Mouse (Mus musculus) heart, adult 18-20 months (tissue): ENCODE data around the gene Rimbp2. TPM values are rescaled to one million over a fixed set of nuclear protein-coding genes. Genes with fewer than 3 reads are reported as not detected.
"Not testable (repeated sequence)": the region's sequence is repeated elsewhere in the genome, so short reads cannot be mapped to it uniquely, and the experiment has no call there.

Experiments
- DNase-seq, 2 experiments: peaks; one replicate each; pipeline ENCODE4 v3.0.0; 2021 to 2022; ENCODE audit warnings: mixed read lengths in 1 of 2
- long read RNA-seq, 2 experiments: library from polyadenylated mRNA; stranded (forward); transcript quantifications; one replicate each; pipeline ENCODE4 v2.0.0; 2021
- total RNA-seq, 2 experiments: library from RNA; stranded (reverse); gene quantifications; 2 replicates each; pipeline ENCODE4 v1.2.3; 2021

Rimbp2 gene
- not detected for total RNA-seq
- long read RNA-seq, experiment 1, result 0 reads
- long read RNA-seq, experiment 2, result 0 reads

DNA sequence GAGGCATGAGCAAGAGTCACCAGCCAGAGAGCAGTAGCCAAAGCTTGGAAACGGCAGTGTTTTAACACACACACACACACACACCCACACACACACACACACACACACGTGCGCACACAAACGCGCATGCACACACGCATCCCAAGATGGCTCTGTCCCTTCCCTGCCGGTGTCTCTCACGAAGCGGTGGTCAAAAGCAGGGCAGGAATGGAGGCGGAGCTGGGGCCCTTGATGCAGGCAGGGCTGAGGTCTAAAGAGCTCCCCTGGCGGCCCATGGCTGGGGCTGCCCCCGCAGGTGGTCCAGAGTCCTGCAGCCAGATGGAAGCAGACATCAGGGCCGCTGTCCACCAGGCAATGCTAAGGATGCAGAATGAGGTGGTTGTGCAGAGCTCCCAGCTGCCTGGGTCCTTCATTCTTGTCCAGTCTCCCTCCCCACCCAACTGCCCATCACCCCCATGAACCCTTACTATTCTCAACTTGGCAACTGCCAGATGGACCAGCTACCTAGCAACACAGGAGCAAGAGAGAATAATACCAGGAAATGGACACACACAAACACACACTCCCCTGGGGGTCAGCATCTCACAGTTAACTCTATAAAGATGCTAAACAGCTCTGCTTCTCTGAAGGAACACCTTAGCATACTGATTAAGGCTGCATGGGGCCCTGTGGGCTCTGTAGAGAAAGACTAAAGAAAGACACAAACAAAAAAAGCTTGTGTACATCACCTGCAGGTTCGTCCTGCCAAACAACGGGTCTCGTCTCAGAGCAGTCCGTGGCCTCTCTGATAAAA is at the start of gene Rimbp2:
TSS of gene Rimbp2 (minus strand) at position 209 of the 793 bp plus-strand sequence.
- DNase-seq, result no peak

DNA sequence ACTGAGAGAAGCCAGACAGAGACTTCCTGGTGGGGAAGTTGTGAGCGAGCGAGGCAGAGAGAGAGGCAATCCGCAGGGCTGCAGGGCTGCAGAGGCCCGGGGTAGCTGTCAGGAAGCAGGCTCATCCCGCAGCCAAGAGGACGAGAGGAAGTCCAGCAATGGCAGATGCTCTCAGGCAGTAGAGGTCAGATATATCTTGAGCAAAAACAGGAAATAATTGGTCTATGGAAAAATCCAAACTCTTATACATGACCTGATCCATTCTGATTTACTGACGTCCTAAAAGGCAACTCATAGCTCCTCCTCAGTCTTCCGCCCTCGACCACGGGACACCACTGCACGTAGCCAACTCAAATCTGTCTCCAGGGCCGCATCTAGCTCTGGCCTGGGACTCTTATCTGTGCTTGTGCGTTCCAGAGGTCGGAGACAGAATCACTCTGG is 49.3 kb upstream of the Rimbp2 start:
- DNase-seq, result peak; percentile 63 to 74

GRCm38 (mm10) chr5:129000706-129001468 is 47.6 kb upstream of the Rimbp2 start:
- DNase-seq, result peak; percentile 34 to 47

DNA sequence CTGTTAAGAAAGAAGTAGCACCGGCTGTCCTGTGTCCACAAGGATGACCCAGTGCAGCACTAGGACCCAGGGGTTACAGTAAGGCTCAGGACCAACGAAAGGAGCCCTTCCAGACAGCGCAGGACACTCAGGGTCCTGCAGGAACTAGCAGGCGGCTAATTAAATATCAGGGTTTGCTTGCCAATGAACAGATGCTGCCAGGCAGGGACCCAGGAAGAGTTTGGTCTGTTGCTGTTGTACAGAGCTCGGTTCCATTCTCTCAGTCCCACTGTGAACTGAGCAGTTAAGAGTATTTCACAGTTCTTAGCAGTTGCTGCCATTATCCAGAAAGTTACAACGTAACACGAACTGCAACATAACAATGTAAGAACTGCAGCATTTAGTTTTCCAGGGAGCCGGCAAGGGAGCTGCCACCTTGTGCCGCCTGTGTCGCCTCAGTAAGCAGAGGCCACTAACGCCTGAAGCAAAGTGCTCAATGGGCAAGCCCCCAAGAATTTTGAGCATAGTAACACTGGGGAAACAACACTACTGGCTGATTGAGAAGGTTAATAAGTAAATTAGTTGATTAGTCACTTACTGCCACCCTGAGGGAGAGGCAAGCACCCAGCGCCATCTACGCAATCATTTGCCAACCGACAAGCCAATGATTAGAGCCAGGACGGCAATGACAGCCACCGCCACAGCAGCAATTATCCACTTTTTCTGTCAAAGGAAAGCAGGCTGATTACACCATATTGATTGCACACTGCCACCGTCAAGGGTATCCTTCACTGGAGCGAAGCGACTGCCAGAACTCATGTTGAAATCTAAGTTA is 34.1 kb upstream of the Rimbp2 start:
- DNase-seq, result no peak

- no peak for DNase-seq
These were observed 32.7 kb upstream of the Rimbp2 start for GRCm38 (mm10) chr5:128985946-128986345.

DNA sequence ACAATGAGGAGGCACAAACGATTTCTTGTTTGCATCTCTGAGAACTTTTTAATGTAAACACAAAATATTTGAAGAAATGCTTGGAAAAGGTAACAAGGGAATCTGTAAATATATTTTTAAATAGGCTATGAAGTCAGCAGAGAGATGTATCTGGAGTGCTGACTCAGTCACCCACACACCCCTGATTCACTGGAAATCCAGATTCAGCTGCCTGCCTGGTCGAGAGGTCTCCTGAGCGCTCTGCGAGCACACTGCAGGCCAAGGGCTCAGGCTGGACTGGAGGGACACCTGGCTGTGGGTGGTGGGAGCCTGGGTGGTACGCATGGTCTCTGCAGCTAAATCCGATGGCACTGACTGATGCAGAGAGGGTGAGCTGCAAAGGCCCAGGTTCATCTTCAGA is 31.2 kb upstream of the Rimbp2 start:
- no peak for DNase-seq

DNA sequence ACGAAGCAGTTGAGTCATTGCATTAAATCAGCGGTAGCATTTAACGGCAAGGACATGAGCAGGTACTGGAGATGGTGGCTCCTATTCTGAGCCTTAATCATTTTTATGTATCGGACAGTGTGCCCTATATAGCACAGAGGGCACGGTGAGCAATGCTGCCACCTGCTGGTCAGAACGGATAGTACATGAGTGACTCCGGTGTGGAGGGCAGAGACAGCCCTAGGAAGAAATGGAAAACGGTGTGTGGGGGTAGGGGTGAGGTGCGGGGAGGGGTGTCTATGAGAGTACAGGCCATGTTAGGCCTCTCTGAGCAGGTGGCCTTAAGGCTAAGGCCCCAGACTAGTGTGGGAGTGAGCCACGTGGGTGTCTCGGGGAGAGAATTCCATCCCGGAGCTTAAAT is 28.3 kb upstream of the Rimbp2 start:
- peak; percentile 44 to 82 for DNase-seq

GRCm38 (mm10) chr5:128980857-128981256 is 27.6 kb upstream of the Rimbp2 start:
- no peak for DNase-seq

DNA sequence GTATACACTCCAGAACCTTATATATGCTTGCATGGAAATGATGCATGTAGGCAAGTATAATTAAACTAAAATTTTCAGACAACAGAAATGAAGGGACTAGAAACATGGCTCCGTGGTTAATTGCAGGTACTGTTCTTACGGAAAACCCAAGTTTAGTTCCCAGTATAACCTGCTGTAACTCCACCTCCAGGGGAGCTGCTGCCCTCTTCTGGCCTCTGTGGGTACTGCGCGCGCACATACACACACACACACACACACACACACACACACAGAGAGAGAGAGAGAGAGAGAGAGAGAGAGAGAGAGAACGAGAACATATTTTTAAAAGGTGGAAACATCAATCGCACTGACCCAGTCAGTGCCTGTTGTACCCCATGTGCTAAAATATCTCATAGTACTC is 25.7 kb upstream of the Rimbp2 start:
- no peak for DNase-seq

DNA sequence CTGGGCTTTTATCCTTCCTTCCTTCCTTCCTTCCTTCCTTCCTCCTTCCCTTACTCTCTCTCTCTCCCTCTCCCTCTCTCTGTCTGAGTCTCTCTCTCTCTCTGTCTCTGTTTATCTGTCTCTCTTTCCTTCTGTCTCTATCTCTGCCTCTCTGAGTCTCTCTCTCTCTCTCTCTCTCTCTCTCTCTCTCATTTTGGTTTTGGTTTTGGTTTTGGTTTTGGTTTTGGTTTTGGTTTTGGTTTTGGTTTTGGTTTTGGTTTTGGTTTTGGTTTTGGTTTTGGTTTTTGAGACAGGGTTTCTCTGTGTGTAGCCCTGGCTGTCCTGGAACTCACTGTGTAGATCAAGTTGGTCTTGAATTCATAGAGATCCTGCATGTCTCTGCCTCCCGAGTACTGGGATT is 24.2 kb upstream of the Rimbp2 start:
- DNase-seq, result not testable (repeated sequence)

GRCm38 (mm10) chr5:128976266-128976665 is 23.0 kb upstream of the Rimbp2 start:
- peak in 1 of 2 experiments; percentile 9 for DNase-seq

- DNase-seq, result peak; percentile 31 to 86
These were observed 18.0 kb upstream of the Rimbp2 start for GRCm38 (mm10) chr5:128971298-128971697.

DNA sequence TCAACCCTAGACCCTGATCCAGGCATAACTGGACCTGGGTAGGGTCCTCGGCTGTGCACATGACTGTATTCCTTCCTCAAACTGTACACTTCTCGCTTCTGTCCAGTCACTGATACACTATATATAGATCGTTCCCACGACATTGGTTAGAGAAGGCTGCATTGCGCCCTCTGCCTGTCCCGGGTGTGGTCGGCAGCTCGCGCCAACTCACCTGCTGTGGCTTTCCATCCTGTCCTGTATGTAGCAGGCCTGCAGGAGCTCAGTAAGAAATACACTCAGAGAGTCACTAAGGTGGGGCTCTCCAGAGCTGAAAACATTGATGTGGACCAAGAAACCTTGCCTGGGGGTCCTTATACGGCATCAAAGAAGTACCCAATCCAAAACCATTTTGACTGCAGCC is 17.6 kb upstream of the Rimbp2 start:
- DNase-seq, result no peak

- no peak for DNase-seq
These were observed 11.1 kb upstream of the Rimbp2 start for GRCm38 (mm10) chr5:128964353-128964752.

DNA sequence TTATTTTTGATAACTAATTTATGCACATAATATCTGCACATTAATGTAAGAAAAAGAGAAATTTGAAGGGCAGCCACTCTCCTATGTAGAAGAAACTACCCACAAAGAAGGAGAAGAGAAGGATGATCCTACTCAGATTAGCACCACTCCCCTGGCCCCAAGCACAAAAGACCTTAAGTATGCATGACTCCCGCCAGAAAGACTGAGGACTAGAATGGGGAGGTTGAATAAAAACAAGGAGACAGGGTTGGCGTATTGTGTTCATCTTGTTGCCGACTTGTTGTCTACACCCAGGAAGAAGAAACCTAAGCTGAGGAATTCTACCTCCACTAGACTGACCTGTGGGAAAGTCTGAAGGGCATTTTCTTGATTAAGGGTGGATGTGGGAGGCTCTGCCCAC is 5.6 kb upstream of the Rimbp2 start:
- no peak for DNase-seq

GRCm38 (mm10) chr5:128954371-128954770 is 1.1 kb upstream of the Rimbp2 start:
- not testable (repeated sequence) for DNase-seq

GRCm38 (mm10) chr5:128952291-128953195 is 743 bp downstream of the Rimbp2 start:
- DNase-seq, result no peak

GRCm38 (mm10) chr5:128951472-128951871 is 1.8 kb downstream of the Rimbp2 start:
- DNase-seq, result no peak

GRCm38 (mm10) chr5:128947093-128947492 is 6.2 kb downstream of the Rimbp2 start:
- DNase-seq, result peak in 1 of 2 experiments; percentile 28

DNA sequence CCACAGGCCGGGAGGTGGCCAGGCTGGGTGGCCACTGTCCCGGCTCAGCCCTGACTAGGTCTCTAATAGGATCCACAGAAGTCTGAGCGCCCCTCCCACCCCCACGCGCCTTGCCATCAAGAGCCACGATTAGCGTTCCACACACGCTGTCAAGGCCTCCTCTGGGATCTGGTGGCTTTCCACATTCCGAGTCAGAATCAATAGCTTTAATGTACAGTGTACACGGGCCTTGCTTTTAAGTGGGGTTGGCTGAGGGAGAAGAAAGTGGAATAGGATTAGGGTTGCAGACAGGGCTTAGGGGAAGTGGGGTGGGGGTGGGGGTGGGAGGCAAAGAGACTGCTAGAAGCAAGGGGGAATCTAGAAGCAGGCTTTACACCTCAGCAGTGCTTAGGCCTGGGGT is 12.8 kb downstream of the Rimbp2 start:
- DNase-seq, result no peak

- DNase-seq, result peak; percentile 71 to 82
These were observed 17.9 kb downstream of the Rimbp2 start for GRCm38 (mm10) chr5:128935359-128935899.
